Mouse (Mus musculus) adrenal gland, postnatal 14 days (tissue): Measurements from ENCODE around the gene Ing5. TPM values are rescaled to one million over a fixed set of nuclear protein-coding genes. Genes with fewer than 3 reads are reported as not detected.
"Not testable (repeated sequence)": the region's sequence is repeated elsewhere in the genome, so short reads cannot be mapped to it uniquely, and the experiment has no call there.

Experiments
- DNase-seq: peaks from one replicate; pipeline ENCODE4 v3.0.0; 2021; ENCODE audit warnings: mixed read lengths
- total RNA-seq: library from RNA; stranded (reverse); gene quantifications from 2 replicates; pipeline ENCODE4 v1.2.3, GENCODE M21; 2021

Ing5 gene
- total RNA-seq, 1 experiment from 2014 or later = 15.2 TPM

DNA sequence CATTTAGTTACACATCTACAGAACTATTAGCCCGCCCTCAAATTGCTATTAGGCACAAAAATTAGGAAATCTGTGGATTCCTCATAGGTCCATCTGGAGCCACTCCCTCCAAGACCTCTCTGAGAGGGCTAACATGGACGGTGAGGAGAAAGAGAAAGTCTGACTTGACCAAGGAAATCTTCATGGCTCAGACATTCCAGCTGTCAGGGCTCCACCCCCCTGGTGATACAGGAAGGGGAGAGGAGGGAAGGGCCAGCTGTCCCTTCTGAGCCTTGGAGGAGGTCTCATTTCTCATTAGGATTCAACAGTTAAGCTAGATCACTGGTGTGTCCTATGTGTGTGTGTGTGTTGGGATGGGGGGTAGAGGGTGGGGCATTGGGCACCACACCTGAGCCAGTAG is 57.3 kb downstream of the Ing5 start, which contains the start of gene Gal3st2:
Gene Gal3st2, plus strand, starts transcription at position 259 of the 400 bp plus-strand sequence.
- DNase-seq = not testable (repeated sequence)

Other genes with a start within 250 kb of the Ing5 start
- gene Stk25, start 145.3 kb upstream of the Ing5 start, total RNA-seq = 101 and 103 TPM in 2 replicates
- 9.9 and 12.2 TPM in 2 replicates for gene Bok, start 118.3 kb upstream of the Ing5 start, total RNA-seq
- gene Atg4b, start 52.5 kb upstream of the Ing5 start, total RNA-seq = 67.3 and 69.4 TPM in 2 replicates
- 42.6 and 45.8 TPM in 2 replicates for gene Thap4, start 49.1 kb upstream of the Ing5 start, total RNA-seq
- gene Dtymk, start 2.0 kb upstream of the Ing5 start, total RNA-seq = 70.1 and 70.7 TPM in 2 replicates
- 39.7 and 45.1 TPM in 2 replicates for gene D2hgdh, start 20.9 kb downstream of the Ing5 start, total RNA-seq
- 0.60 TPM in 1 of 2 replicates, not detected in the other for gene Gal3st2, start 57.3 kb downstream of the Ing5 start, total RNA-seq
- gene Gal3st2b, start 114.3 kb downstream of the Ing5 start, total RNA-seq = 0.26 and 1.2 TPM in 2 replicates
- 0.11 and 0.19 TPM in 2 replicates for gene Gal3st2c, start 186.5 kb downstream of the Ing5 start, total RNA-seq
- not detected in 2 replicates for gene Neu4, start 216.5 kb downstream of the Ing5 start, total RNA-seq
- gene Pdcd1, start 248.6 kb downstream of the Ing5 start, total RNA-seq = 0.30 TPM in 1 of 2 replicates, not detected in the other